Mouse (Mus musculus): Measurements from ENCODE around the gene Gm20661.

Gm20661 gene

DNA sequence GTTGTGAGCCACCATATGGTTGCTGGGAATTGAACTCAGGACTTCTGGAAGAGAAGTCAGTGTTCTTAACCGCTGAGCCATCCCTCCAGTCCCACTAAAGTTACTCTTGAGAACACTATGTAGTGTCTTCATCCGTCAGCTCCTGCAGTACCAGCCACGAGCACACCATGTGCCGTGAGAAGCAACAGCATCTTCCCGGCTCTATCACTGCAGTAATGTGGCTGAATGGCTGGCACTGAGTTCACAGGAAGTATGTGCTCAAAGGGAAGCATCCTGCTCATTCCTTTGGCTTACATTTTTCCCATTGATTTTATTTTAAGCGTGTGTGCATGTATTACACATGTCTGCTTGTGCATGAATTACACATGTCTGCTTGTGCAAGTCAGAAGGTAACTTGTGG lies 15.4 kb upstream of the Gm20661 start:
- no peak for DNase-seq (ENCODE audit: low read depth, low spot score)

DNA sequence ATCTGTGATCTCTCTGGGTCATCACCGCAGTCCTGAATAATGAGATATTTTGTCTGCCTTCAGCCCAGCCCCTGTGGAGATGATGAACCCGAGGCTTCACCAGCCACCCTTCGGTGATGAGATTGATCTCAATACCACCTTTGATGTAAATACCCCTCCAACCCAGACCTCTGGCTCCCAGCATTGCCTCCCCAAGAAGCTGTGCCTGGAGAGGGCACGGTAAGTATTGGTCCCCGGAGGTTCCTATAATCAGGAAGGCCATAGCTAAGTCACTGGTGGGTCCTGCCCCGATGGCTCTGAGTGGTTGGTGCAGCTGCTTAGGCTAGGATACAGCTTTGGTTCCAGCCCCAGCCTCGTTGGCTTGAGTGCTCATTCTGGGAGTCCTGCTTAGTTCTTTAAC lies 14.3 kb upstream of the Gm20661 start:
- DNase-seq (ENCODE audit: low read depth, low spot score): no peak

DNA sequence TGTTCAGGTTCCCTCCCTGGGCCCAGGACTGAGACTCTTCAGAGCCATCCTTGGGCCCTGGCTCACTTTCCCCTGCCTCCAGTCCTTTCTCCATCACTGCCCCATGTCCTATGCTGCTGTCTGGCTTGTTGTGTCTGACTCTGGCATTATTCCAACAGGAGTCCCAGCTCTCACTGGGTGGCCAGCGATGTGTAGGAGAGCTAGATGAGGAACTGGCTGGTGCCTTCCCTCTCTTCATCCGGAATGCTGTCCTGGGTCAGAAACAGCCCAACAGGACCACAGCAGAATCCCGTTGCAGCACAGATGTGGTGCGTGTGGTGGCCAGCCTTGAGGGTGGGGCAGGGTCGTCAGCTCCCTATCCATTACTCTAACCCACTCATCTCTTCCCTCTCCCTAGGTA lies 12.5 kb upstream of the Gm20661 start:
- no peak for DNase-seq (ENCODE audit: low read depth, low spot score)

DNA sequence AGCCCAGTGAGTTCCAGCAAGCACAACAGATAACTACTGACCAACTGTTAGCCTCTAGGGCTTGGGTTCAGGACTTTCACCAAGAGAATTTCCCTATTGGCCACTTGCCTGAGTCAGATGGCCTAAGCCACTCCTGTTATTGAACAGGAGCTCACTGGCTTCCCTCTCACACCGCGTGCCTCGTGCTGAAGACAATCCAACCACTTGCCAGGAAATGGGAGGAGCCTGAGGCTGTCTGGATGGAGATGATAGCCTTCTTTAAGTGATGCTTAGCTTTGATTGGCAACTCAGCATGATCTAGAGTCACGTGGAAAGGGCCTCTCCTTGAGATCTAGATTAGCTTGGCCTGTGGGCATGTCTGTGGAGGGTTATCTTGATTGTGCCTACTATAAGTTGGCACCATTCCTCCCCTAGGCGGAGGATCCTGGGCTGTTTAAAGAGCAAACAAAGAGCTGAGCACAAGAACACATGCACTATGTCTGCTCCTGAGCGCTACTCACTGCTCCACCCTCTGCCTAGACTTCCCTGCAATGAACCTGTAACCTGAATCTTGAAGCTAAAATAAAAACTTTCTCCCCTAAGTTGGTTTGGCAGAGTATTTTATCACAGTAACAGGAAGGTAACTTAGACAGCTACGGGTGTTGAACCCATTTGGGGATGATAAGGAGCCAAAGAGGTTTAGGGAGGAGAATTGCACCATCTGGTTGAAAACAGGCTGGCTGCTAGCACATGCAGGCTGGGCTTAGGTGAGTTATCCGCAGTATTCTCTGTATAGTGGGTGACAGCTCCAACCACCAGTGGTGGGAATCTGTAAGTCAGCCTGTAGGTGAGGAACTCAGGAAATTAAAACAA lies 10.9 kb upstream of the Gm20661 start:
- DNase-seq (ENCODE audit: low read depth, low spot score): no peak

DNA sequence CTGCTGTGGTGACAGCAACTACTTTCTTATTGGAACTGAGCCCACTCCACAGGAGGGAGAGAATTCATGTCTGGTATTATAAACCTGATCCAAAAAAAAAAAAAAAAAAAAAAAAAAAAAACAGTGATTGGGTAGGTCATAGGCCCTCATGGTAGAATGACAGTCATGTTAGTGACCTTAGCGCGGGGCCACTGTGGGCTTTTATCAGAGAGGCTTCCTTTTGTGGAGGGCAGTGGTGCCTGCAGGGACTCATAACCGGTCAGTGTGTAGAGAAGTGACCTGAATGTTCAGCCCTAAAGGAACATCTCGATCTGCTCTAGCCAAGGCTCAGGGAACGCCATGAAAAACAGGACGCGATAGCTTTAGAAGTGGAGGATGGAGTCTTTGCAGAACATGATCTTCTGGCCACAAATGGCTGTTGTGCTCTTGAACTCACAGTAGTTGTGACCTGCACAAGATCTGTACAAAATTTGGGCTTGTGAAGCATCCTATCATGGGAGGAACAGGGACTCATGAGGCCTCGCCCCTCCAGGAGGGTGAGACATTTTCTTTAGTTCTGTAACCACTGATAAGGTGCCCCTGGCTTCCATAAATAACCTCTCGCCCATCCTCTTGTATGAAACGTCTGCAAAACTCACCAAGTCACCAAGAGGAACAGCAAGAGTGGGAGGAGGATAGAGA lies 8.2 kb upstream of the Gm20661 start:
- DNase-seq (ENCODE audit: low read depth, low spot score): no peak

DNA sequence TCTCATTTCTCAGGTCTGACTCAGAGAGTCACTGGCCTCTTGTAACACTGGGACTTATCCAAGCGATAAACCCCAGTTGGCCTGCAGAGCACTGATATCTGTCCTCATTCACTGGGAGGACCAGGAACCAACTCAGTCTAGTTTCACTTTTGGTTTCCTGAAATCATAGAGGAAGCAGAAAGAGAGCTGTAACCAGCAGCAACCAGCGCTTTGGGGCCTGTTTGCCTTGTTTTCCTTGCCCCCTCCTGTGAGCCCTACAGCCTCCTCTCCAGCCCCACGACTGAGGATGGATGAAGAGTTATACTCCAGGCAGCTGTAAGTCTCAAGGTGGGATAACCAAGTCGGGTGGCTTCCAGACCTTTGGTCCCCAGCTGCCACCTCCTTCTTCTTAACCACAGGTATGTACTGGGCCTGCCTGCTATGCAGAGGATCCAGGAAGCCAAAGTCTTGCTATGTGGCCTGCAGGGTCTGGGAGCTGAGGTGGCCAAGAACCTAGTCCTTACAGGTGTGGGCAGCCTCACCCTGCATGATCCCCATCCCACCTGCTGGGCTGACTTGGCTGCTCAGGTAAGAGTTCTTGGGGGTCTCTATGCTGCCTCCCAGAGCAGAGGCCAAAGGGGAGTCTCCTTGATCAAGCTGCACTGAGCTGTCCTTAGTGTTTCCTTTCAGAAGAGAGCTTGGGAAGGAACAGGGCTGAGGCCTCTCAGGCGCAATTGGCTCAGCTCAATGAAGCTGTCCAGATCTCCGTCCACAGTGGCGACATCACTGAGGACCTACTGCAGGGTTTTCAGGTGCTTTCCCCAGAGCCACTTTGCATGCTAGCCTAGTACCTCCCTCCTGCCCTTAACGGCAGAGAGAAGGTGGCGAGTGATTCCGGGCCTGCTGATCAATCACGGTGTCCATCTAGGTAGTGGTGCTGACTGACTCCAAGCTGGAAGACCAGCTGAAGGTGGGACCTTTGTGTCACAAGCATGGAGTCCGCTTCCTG lies 7.2 kb upstream of the Gm20661 start, which contains the start of gene Uba7:
Gene Uba7, plus strand, starts transcription at position 107 of the 988 bp plus-strand sequence.
- DNase-seq (ENCODE audit: low read depth, low spot score): no peak

DNA sequence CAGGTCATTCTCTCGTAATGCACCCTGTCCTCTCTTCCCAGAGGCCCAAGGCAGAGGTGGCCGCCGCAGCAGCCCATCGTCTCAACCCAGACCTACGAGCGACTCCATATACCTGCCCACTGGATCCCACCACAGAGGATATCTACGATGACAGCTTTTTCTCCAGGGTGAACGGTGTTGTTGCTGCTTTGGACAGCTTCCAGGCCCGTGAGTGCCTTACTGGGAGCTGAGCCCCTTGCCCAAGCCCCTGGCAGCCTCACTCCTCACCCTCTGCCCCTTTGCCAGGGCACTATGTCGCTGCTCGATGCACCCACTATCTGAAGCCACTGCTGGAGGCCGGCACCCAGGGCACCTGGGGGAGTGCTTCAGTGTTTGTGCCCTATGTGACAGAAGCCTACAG lies 4.0 kb upstream of the Gm20661 start:
- no peak for DNase-seq (ENCODE audit: low read depth, low spot score)

DNA sequence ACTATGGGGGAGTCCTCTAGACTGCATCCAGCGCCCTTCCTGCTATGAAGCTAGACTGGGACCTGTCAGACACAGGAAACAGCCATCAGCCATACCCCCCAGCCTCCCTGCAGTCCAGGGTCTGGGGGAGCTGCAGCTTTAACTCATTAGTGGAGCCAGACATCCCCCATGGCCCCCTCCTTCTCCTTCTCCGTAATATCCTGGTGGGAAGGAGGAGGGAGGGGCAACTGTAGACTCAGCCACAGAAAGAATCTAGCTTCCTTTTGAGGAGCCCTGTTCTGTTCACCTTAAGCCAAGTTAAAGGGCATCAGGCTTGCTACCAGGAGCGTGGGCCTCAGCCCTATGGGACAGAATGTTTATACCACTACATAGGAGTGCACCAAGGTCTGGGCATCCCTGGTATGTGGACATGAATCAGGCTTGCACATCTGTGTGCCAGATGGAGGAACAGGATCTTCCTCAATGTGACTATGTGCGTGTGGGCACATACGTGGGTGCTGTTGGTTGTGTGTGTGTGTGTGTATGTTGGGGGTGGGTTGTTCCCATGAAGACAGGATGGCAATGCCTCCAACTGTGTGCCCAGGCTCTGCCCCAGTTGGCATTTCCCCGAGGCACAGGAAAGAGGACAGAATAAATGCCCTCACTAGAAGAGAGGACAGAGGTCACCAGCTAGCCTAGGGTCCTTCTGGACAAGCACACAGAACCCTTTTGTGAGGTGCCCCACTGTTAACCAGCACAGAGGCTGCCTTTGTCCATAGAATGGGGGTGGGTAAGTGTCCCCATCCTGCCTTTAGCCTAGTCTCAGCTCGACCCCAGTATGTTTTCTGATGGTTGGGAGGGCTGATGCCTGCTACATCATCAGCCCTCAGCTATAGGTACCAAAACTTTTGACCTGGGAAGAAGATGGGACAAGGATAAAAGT lies 913 bp upstream of the Gm20661 start:
- peak; percentile 85 for DNase-seq (ENCODE audit: low read depth, low spot score)

DNA sequence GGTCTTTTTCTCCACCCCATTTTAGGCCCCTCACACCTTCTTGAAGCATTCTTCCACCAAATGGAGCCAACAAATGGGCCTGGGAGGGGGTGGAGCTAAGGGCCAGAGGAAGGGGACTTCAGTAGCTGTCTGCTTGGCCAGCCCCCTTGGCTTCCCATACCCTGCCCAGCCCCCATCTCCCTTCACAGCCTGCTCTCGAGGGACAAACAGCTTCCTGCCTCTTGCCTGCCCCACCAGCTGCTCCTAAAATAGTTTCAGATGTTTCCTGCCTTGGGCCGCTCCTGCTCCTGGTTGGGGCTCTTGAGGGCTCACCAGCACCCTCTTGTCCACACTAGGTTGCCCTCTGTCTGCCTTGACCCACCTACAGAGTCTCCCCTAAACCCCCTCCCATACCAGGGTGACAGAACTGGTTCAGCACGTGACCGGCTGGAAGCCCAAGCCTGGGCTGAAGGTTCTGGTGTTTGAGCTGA lies 598 bp downstream of the Gm20661 start:
- peak; percentile 84 for DNase-seq (ENCODE audit: low read depth, low spot score)

DNA sequence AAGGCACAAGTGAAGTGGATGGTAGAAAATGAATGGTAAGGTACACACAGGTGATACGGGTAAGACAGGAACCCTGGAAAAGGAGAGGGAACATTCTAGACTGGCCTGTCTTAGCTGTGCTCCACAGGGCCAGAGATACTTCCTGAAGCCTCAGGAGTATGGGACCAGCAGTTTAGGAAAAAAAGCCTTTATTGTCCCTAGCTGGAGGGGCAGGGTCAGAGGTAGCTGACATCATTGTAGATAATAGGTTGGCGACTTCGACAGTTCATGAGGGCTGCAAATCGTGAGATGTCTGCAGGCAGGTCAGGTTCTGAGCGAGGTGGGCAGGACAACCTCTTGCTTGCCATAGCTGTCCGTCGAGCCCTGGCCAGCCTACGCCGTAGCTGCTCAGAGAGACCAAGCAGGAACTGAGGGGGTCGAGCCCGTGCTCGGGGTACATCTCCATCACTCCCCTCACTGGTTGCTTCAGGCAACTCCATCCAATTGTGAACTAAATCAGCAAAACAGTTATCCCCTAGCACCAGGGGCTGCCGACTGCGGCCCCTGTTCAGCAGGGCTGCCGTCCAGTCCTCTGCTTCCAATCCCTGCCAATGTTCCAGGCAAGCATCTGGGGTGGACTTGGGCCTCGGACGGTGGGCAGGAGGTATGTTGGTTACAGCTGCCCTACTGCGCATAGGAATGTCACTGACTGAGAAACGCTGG lies 1.3 kb downstream of the Gm20661 start:
- DNase-seq (ENCODE audit: low read depth, low spot score): no peak

DNA sequence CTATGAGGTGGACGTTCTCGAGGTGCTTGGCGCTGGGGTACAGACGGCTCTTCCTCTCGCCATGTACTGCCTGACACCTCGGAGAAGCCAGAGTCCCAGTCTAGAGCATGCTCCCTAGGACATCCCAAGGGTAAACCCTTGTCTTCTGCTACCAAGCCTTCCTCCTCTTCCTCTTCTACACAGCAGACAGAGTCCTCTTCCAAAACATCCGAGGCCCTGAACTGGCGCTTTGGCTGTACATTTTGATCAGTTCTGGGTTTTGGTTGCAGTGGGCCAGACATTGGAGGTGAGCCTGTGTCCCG lies 1.8 kb downstream of the Gm20661 start:
- DNase-seq (ENCODE audit: low read depth, low spot score): no peak

DNA sequence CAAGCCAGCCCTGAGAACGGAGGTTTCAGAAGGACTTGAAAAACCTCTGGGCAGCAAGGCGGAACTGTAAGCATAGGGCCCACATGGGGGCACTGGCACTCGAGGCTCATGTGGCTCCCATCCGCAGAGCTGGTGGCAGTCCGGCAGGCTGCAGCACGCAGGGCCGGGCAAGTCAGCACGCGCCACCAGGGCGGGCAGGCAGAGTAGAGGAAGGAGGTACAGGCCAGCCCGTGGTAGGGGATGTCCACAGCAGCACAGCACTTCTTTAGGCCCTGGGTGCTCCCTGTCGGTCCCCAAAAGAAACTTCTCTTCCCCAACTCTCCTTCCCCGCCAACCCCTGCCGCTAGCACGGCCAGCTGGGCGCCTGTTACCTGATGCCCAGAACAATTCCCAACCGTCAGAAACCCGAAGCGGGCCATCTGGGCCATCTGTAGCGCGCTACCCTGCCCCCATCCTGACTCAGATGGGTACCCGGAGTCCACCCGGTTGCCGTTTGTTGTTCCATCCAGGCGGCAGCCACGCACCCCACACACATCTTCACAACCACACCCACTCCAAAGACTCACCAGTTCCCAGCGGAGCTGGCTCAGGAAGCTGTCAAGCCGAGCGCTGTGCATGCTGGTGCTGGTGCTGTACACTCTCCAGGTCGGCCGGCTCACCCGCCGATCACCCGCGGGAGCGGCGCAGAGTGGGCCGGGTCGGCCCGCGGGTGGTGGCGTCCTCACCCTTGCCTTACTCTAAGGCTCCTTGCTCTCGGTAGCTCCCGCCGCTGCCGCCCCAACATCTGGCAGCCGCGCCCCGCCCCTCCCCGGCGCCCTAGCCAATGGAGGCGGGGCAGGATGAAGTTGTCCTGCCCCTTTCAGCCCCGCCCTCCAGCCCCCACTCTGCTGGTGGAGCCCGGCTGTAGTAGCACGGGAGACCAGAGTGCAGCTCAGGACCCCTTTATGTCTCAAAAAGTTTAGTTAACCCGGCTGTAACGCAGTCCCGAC lies 2.6 kb downstream of the Gm20661 start, which contains the start of gene Inka1:
Gene Inka1, minus strand, starts transcription at position 749 of the 989 bp plus-strand sequence.
- peak; percentile 83 for DNase-seq (ENCODE audit: low read depth, low spot score)

DNA sequence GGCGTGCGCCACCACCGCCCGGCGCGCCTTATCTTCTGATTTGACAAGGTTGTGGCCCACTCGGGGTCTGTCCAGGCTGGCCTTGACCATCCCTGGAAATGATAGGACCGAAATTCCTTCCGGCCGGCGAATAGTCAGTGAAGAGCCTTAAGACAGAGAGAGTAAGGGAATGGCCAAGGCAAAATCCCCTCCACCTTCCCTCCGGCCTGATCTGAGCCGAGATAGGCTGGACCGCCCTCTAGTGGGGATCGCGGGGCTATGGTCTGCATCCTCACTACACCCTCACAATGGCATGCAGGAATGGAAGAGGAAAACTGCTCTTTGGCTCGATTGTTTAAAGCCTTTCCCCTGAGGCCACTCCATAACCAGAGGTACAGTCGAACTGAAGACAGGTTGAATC lies 3.5 kb downstream of the Gm20661 start:
- peak; percentile 89 for DNase-seq (ENCODE audit: low read depth, low spot score)

DNA sequence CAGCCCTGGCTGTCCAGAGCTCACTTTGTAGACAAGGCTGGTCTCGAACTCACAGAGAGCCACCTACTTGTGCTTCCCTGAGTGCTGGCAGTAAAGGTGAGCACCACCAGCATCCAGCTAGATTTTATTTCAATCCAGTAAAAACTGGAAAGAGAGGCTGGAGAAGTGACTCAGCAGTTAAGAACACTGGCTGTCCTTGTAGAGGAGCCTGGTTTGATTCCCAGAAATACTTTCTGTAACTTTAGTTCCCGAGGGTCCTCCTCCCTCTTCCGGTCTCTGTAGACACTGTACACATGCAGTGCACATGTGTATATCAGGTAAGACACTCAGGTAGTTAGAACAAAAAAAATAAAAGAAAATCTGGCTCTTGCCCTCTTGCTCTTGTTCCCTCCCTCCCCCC lies 5.1 kb downstream of the Gm20661 start:
- no peak for DNase-seq (ENCODE audit: low read depth, low spot score)

DNA sequence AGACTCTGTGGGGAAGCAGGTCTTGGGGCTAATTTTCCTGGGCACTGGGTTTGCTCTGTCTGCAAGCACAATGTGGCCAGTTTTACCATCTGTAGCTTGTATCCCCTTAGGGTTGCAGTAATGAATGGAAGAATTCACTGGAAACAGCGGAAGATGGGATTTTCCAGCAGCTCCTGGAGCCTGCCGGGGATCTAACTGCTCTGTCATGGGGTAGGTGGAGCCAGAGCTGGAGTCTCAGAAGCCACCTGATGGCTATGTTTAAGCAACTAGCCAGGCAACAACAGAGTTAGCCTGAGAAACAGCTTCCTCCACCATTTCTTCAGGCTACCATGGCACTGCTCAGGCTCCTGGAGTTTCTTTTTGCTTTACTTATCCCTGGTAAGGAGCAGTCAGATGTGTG lies 9.3 kb downstream of the Gm20661 start, which contains the start of gene Cdhr4:
Gene Cdhr4, plus strand, starts transcription at position 301 of the 400 bp plus-strand sequence.
- DNase-seq (ENCODE audit: low read depth, low spot score): no peak

DNA sequence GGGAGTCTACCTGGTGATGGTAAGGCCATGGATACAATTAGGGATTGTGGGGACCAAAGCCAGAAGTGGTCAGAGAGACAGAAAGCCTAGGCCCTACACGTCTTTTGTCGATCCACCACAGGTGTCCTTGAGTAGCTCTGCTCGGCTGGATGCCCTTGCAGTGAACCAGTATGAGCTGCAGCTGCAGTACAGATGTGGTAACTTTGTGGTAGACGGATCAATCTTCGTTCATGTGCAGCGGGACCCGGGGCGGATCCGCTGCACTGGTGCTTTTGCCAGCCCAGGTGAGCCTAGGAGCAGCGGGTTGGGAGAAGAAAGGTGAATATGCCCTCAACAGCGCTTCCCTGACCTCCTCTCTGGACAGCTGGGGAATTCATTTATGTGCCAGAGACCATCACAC lies 10.2 kb downstream of the Gm20661 start:
- no peak for DNase-seq (ENCODE audit: low read depth, low spot score)

DNA sequence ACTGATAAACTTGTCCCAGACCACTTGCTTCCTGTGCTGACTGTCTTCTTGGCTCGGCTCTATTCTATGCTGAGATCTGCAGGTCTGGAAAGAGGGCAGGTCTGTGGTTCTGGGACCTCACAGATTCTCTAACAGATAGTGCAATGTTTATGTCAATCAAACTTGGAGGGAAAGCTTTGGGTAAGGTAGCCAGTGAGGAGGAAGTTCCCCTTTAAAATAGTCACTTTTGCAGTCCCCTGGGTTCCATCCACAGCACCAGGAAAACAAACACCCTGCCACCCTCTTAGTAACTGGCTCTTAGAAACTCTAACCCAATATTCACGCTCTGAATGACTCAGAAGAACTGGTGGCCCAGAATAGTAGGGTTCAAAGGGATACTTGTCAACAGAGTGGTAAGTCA lies 11.6 kb downstream of the Gm20661 start:
- no peak for DNase-seq (ENCODE audit: low read depth, low spot score)

DNA sequence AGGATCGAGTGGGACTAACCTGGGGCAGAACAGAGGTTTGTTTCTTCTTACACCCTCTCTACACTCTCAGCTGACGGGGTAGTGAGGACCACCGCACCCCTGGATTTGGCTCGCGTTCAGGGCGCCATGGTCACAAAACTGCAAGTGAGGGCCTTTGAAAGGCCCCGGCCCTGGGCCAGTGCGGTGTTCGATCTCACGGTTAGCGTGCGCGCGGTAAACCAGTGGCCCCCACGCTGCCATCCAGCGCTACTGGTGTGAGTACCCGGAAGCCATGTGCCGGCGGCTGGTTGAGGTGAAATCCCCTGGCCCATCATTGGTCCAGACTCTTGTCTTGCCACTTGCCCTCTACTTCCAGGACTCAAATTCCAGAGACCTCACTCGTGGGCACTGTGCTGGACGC lies 12.7 kb downstream of the Gm20661 start:
- no peak for DNase-seq (ENCODE audit: low read depth, low spot score)

DNA sequence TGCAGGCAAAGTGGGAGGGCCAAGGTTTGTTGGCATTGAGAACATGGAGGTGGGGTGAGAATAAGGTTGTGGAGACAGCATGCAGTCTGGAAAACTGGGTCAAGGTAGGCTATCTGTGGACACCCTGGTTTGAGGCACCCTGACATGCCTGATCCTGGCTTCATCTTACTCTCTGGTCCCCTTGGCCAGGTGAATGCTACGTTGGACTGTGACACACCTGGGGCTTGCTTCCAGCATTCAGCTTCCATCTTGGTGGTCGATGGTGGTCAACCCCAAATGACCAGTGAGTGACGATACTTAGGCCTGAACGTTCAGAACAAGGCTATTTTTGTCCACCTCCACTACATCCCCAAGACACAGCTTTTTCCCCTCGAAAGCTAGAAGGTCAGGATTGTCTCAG lies 13.2 kb downstream of the Gm20661 start, which contains the start of gene Gm20662:
Gene Gm20662, plus strand, starts transcription at position 301 of the 400 bp plus-strand sequence.
- DNase-seq (ENCODE audit: low read depth, low spot score): no peak
